Mouse (Mus musculus) neural tube, embryonic 11.5 days (tissue): ENCODE results near the gene Cnot2. TPM values are rescaled to one million over a fixed set of nuclear protein-coding genes. Genes with fewer than 3 reads are reported as not detected.

ENCODE experiments used
- ATAC-seq: fragments of 200-750 bp; cut with Nextera tagmentation; 2 replicates; pipeline ENCODE4 v1.8.0; 2017; ENCODE audit warnings: moderate number of reproducible peaks, mild to moderate bottlenecking, moderate TSS enrichment, moderate library complexity; ENCODE audit not compliant: insufficient read depth, low FRiP score, low TSS enrichment
- DNase-seq: peaks from one replicate; pipeline ENCODE4 v3.0.0-alpha.2; 2015; ENCODE audit warnings: low spot score
- H3K27ac ChIP-seq: fragments of 300-500 bp; sonication (generic); 2 replicates; pipeline ENCODE4 v1.5.1; 2014; ENCODE audit warnings: low read depth, mild to moderate bottlenecking, low read length
- H3K27me3 ChIP-seq: fragments of 300-500 bp; sonication (generic); 2 replicates; pipeline ENCODE4 v1.6.1; 2014; ENCODE audit warnings: mild to moderate bottlenecking, low read length, mixed read lengths; ENCODE audit not compliant: control insufficient read depth, insufficient read depth
- H3K36me3 ChIP-seq: fragments of 300-500 bp; sonication (generic); 2 replicates; pipeline ENCODE4 v1.6.1; 2014; ENCODE audit warnings: mild to moderate bottlenecking, low read length, moderate library complexity, mixed read lengths; ENCODE audit not compliant: control insufficient read depth, insufficient read depth
- H3K4me1 ChIP-seq: fragments of 300-500 bp; sonication (generic); 2 replicates; pipeline ENCODE4 v1.6.1; 2014; ENCODE audit warnings: low read length, mixed read lengths; ENCODE audit not compliant: control insufficient read depth, insufficient read depth
- H3K4me2 ChIP-seq: fragments of 300-500 bp; sonication (generic); 2 replicates; pipeline ENCODE4 v1.6.1; 2014; ENCODE audit warnings: low read depth, mild to moderate bottlenecking, moderate library complexity
- H3K4me3 ChIP-seq: fragments of 300-500 bp; sonication (generic); 2 replicates; pipeline ENCODE4 v1.5.1; 2014; ENCODE audit warnings: low read depth, low read length
- H3K9ac ChIP-seq: fragments of 300-500 bp; sonication (generic); 2 replicates; pipeline ENCODE4 v1.6.1; 2014; ENCODE audit warnings: mild to moderate bottlenecking, low read length
- H3K9me3 ChIP-seq: fragments of 300-500 bp; sonication (generic); 2 replicates; pipeline ENCODE4 v1.6.1; 2016; ENCODE audit warnings: low read length; ENCODE audit not compliant: control insufficient read depth
- WGBS: fragments of 180-500 bp; shearing (Covaris S2); extraction: QIAGEN DNeasy Blood & Tissue Kit; methylation state at CpG from one replicate; pipeline ENCODE4 v1.1.7; 2014; 5-methylcytosine and 5-hydroxymethylcytosine counted together
- microRNA-seq: library from miRNA; unstranded; fragments of <30 nt; microRNA quantifications from one replicate; pipeline ENCODE4, GENCODE M21; 2016
- polyA plus RNA-seq: library from polyadenylated mRNA; unstranded; fragments of >200 nt; fragmentation: Nextera tagmentation; extraction: Ambion mirVana; gene quantifications from 2 replicates; pipeline ENCODE4 v1.2.1, GENCODE M21; 2014

Gene Cnot2
- polyA plus RNA-seq, 1 experiment from 2014 or later, result 141 TPM

DNA sequence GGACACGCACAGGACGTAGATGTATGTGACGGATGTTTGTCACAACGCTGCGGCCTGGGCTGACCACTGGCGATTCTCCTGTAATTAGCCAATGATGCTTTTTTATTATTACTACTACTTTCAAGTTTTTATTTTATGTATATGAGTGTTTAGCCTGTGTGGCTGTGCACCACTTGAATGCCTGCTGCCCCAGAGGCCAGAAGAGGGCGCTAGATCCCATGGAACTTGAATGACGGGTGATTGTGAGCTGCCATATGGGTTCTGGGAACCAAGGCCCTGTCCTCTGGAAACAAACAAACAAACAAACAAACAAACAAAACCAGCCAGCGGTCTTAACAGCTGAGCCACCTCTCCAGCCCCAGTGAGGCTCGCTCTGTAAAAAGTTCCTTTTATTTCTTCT lies 136.9 kb downstream of the Cnot2 start:
- 92% methylated on average over 10 of the region's 10 CpGs for WGBS
- H3K4me3 ChIP-seq, result no peak overlapping the region
- H3K4me2 ChIP-seq, result no peak overlapping the region
- H3K27ac ChIP-seq, result no peak overlapping the region
- no peaks in the 10 kb centered on the region for H3K27me3 ChIP-seq
- no peaks in the 10 kb centered on the region for H3K9me3 ChIP-seq
- DNase-seq, result no peak
- no peak for ATAC-seq
- no peak overlapping the region for H3K9ac ChIP-seq
- H3K4me1 ChIP-seq, result no peaks in the 10 kb centered on the region
- H3K36me3 ChIP-seq, result no peaks in the 10 kb centered on the region

DNA sequence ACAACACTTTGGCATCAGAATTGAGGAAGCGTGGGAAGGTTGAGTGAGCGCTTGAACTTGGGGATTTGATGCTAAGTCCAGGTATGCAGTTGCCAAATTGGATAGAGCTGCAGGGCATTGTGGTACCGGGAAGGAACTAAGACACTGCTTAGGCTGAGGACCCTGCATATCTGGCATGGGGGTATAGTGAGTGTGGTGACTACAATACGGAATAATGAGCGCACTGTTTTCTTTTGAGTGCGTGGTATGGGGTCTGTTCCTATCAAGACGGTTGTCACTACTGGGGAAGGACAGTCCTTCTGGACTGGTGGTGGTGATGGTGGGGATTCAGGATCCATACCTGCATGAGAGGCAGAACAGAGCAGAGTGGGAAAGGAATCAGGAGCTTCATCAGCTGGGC lies 140.4 kb downstream of the Cnot2 start:
- no peak for DNase-seq

DNA sequence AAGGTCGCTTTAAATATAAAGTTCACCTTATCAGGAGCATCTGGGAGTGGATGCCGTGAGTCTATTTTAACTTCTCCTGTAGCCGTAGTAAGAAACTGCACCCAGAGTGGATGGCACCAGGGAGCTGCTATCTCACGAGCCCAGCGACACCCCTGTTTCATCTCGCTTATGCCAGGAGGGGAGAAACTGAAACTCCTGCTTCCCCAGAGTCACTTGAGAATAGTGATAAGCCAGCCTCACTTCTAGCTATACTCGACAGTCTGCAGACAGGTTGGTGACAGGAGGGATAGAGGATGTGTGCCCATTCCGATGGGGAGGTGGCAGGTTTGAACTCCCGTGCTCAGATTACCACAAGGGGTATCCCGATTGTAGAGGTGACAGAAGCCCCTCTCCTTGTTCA lies 141.2 kb downstream of the Cnot2 start:
- Histone ChIP-seq H3K9ac (no peak overlapping the region), H3K27ac (no peak overlapping the region), H3K9me3 (no peaks in the 10 kb centered on the region), H3K4me3 (no peak overlapping the region), H3K4me1 (no peaks in the 10 kb centered on the region), H3K4me2 (no peak overlapping the region), H3K36me3 (no peaks in the 10 kb centered on the region), H3K27me3 (no peaks in the 10 kb centered on the region)
- DNase-seq, result no peak
- 93% methylated on average over 10 of the region's 10 CpGs for WGBS
- ATAC-seq, result no peak

More for the DNA sequence above, 140.4 kb downstream of the Cnot2 start:
- Histone ChIP-seq H3K36me3 (no peaks in the 10 kb centered on the region), H3K4me1 (no peaks in the 10 kb centered on the region), H3K27me3 (no peaks in the 10 kb centered on the region), H3K9ac (no peak overlapping the region), H3K9me3 (no peaks in the 10 kb centered on the region), H3K4me2 (no peak overlapping the region), H3K27ac (no peak overlapping the region), H3K4me3 (no peak overlapping the region)
- 96% methylated on average over 7 of the region's 7 CpGs for WGBS
- ATAC-seq, result no peak

DNA sequence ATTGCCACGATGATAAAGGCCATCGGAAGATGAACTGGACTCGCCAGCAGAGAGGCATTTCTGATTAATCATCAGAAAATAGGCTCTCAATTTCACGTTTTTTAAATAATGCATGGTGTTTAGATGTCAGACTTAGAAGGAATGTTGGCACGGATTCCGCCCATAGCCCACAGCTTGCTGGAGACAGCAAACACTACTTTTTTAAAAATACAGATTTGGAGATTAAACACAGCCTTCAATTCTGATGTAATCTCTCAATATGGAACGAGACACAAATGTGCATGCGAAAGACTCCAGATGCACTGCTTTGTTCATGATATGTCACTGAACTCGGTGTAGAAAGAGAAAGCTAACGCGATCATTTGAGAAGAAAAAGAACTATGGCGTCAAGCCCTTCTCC lies 145.9 kb downstream of the Cnot2 start:
- ATAC-seq, result no peak
- WGBS, result 92% methylated on average over 12 of the region's 12 CpGs

More for the DNA sequence above, 145.9 kb downstream of the Cnot2 start:
- Histone ChIP-seq H3K27me3 (no peaks in the 10 kb centered on the region), H3K4me3 (no peak overlapping the region), H3K27ac (no peak overlapping the region), H3K4me2 (no peak overlapping the region), H3K9me3 (no peaks in the 10 kb centered on the region), H3K36me3 (no peaks in the 10 kb centered on the region), H3K9ac (no peak overlapping the region), H3K4me1 (no peaks in the 10 kb centered on the region)
- DNase-seq, result no peak

Small RNA genes within 50 kb of the gene (microRNA-seq; reads per million reads assigned to microRNA genes)
- gene Gm25190, result not detected

Other genes starting within 250 kb of the Cnot2 start
- gene Kcnmb4, start 107.6 kb downstream of the Cnot2 start, polyA plus RNA-seq, result 14.1 and 18.3 TPM in 2 replicates